Mouse (Mus musculus) ovary, adult 18-20 months (tissue): ENCODE measurements around the gene Csmd2.

Experiments used
- DNase-seq: peaks from one replicate; pipeline ENCODE4 v3.0.0; 2022; ENCODE audit warnings: low spot score, mixed read lengths

Gene Csmd2

GRCm38 (mm10) chr4:128141161-128142101, 153.8 kb downstream of the Csmd2 start:
- DNase-seq = no peak

- DNase-seq = no peak
These were observed 154.6 kb downstream of the Csmd2 start for GRCm38 (mm10) chr4:128142279-128142678.

GRCm38 (mm10) chr4:128143147-128143546, 155.5 kb downstream of the Csmd2 start:
- no peak for DNase-seq

- DNase-seq = no peak
These were observed 161.9 kb downstream of the Csmd2 start for GRCm38 (mm10) chr4:128149524-128149923.

GRCm38 (mm10) chr4:128152066-128152465, 164.4 kb downstream of the Csmd2 start:
- no peak for DNase-seq

- DNase-seq = no peak
These were observed 165.5 kb downstream of the Csmd2 start for GRCm38 (mm10) chr4:128153144-128153543.

- DNase-seq = no peak
These were observed 167.6 kb downstream of the Csmd2 start for GRCm38 (mm10) chr4:128155226-128155625.

GRCm38 (mm10) chr4:128160656-128161055, 173.0 kb downstream of the Csmd2 start:
- DNase-seq = no peak

- no peak for DNase-seq
These were observed 182.5 kb downstream of the Csmd2 start for GRCm38 (mm10) chr4:128170181-128170580.

- no peak for DNase-seq
These were observed 183.6 kb downstream of the Csmd2 start for GRCm38 (mm10) chr4:128171233-128171632.

GRCm38 (mm10) chr4:128171701-128172100, 184.0 kb downstream of the Csmd2 start:
- no peak for DNase-seq

GRCm38 (mm10) chr4:128178974-128179373, 191.3 kb downstream of the Csmd2 start:
- no peak for DNase-seq

GRCm38 (mm10) chr4:128179581-128179980, 191.9 kb downstream of the Csmd2 start:
- DNase-seq = no peak

- DNase-seq = no peak
These were observed 197.1 kb downstream of the Csmd2 start for GRCm38 (mm10) chr4:128184747-128185146.

- no peak for DNase-seq
These were observed 206.8 kb downstream of the Csmd2 start for GRCm38 (mm10) chr4:128194454-128194853.

GRCm38 (mm10) chr4:128217991-128218595, 230.4 kb downstream of the Csmd2 start:
- no peak for DNase-seq

GRCm38 (mm10) chr4:128224453-128224852, 236.8 kb downstream of the Csmd2 start:
- no peak for DNase-seq

GRCm38 (mm10) chr4:128227377-128228316, 240.0 kb downstream of the Csmd2 start:
- DNase-seq = no peak

GRCm38 (mm10) chr4:128233458-128233857, 245.8 kb downstream of the Csmd2 start:
- no peak for DNase-seq

GRCm38 (mm10) chr4:128239113-128239512, 251.5 kb downstream of the Csmd2 start:
- no peak for DNase-seq

GRCm38 (mm10) chr4:128241075-128241853, 253.6 kb downstream of the Csmd2 start:
- DNase-seq = no peak
